Mouse (Mus musculus): ENCODE measurements at regions not wholly inside any gene's neighbourhood (a gene's known extent, or its start where the extent isn't known, plus 50 kb on each side); places are given as distances from the start of the nearest gene placed in this dataset.

DNA sequence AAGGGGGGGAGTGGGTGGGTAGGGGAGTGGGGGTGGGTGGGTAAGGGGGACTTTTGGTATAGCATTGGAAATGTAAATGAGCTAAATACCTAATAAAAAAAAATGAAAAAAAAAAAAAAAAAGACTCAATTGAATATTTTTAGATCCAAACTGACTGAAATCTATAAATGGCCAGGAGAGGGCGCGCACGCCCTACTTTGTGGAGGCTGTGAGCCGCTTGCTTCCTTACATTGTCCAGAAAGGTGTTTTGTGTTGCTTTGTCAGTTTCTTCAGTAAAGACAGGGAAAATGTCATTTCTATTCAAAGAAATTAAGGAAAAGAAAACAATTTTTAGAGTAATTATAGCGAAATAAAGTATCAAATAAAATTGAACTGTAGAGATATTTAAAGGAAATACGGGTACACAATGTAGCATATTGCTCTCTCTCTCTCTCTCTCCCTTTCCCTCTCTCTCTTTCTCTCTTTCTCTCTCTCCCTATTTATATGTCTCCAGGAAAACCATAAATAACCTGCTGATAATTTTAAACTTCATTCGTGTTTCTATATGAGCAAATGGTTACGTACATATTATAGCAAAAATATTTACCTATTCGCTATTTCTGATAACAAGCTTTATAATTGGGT is 933.9 kb downstream of the Gbe1 start:
- Histone ChIP-seq H3K27me3 (ENCODE audit: control insufficient read depth, insufficient read depth, low read length) (no peaks in the 10 kb centered on the region), H3K9ac (ENCODE audit: low read depth, low read length) (no peak overlapping the region), H3K79me2 (ENCODE audit: control insufficient read depth, insufficient read depth, low read length) (no peaks in the 10 kb centered on the region), H3K4me3 (ENCODE audit: insufficient read depth, low read depth, low read length) (no peak overlapping the region), H3K36me3 (ENCODE audit: control insufficient read depth, insufficient read depth, low read length) (no peaks in the 10 kb centered on the region), H3K4me1 (ENCODE audit: control insufficient read depth, insufficient read depth, low read length) (no peaks in the 10 kb centered on the region), H3K27ac (replicated peaks; ENCODE audit: insufficient read depth, low read depth, low read length) (no peak overlapping the region)
- DNase-seq (ENCODE audit: extremely low read depth, low read depth, low spot score): peak; percentile 25
- WGBS: 39% methylated on average over 9 of the region's 9 CpGs
- TF ChIP-seq POLR2A (IDR thresholded peaks at IDR 0.05; ENCODE audit: extremely low read depth, insufficient read depth, low read length) (no peak), CTCF (IDR thresholded peaks at IDR 0.05; ENCODE audit: low read depth, low read length) (peak; percentile 75)

DNA sequence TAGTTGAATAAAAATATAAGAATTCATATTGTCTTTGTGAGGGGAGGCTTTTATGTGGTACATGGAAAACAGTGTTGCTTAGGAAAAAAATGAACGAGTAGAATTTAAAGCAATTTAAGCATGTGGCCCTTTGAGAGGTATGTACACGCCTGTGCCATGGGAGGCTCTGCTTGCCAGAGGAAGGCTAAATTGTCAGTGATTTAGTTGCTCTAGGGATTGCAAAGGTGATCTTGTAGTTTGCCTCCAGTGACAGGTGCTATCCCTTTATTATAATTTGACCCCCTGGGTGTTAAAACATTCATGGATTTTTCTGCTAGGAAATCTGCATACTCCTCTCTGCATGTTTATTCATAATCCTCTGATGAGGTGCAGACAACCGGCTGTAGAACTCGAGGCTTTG is 942.0 kb downstream of the Gbe1 start:
- WGBS: 67% methylated on average over 4 of the region's 4 CpGs
- Histone ChIP-seq H3K4me1 (ENCODE audit: control insufficient read depth, insufficient read depth, low read length) (no peaks in the 10 kb centered on the region), H3K79me2 (ENCODE audit: control insufficient read depth, insufficient read depth, low read length) (no peaks in the 10 kb centered on the region), H3K4me3 (ENCODE audit: insufficient read depth, low read depth, low read length) (no peak overlapping the region), H3K36me3 (ENCODE audit: control insufficient read depth, insufficient read depth, low read length) (no peaks in the 10 kb centered on the region), H3K9ac (ENCODE audit: low read depth, low read length) (no peak overlapping the region), H3K27me3 (ENCODE audit: control insufficient read depth, insufficient read depth, low read length) (no peaks in the 10 kb centered on the region), H3K27ac (replicated peaks; ENCODE audit: insufficient read depth, low read depth, low read length) (no peak overlapping the region)
- TF ChIP-seq CTCF (IDR thresholded peaks at IDR 0.05; ENCODE audit: low read depth, low read length): no peak
- TF ChIP-seq POLR2A (IDR thresholded peaks at IDR 0.05; ENCODE audit: extremely low read depth, insufficient read depth, low read length): no peak
- no peak for DNase-seq (ENCODE audit: extremely low read depth, low read depth, low spot score)

DNA sequence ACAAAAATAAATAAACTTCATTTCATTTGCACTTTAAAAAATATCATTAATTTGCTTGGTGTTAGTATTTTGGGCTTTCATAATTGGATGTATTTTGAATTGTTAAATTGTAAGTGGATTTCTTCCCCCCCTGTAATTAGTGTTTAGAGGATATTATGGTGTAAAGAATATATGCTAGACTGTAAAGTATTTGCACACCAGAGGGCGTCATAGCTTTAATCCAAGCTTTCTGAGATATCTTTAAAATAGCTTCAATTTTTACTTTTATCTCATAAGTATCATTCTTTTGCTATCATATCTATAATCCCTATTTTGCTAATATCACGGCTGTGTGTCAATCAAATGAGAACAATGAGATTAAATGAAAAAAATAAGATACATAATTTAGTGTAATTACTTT is 942.4 kb downstream of the Gbe1 start:
- Histone ChIP-seq H3K27ac (replicated peaks; ENCODE audit: insufficient read depth, low read depth, low read length) (no peak overlapping the region), H3K27me3 (ENCODE audit: control insufficient read depth, insufficient read depth, low read length) (no peaks in the 10 kb centered on the region), H3K4me3 (ENCODE audit: insufficient read depth, low read depth, low read length) (no peak overlapping the region), H3K4me1 (ENCODE audit: control insufficient read depth, insufficient read depth, low read length) (no peaks in the 10 kb centered on the region), H3K79me2 (ENCODE audit: control insufficient read depth, insufficient read depth, low read length) (no peaks in the 10 kb centered on the region), H3K9ac (ENCODE audit: low read depth, low read length) (no peak overlapping the region), H3K36me3 (ENCODE audit: control insufficient read depth, insufficient read depth, low read length) (no peaks in the 10 kb centered on the region)
- no peak for TF ChIP-seq CTCF (IDR thresholded peaks at IDR 0.05; ENCODE audit: low read depth, low read length)
- TF ChIP-seq POLR2A (IDR thresholded peaks at IDR 0.05; ENCODE audit: extremely low read depth, insufficient read depth, low read length): no peak
- WGBS: 67% methylated on average over 2 of the region's 2 CpGs
- DNase-seq (ENCODE audit: extremely low read depth, low read depth, low spot score): no peak

DNA sequence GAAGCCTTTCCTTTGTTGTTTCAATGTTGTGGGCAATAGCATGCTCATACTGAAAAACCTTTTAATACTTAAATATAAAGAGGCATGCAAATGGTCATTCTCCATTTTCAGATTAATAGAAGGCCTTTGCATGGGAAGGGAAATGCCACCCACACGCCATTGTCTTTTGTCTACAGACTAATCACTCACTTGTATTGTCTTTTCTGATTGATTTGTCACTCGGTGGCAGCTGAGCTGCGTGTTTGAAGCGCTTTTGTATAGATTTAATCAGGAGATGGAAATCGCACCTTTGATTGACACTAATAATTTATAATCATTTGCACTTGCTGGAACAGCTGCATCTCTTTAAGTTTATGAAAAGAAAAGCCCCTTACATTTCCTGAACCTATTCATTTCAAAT is 953.4 kb downstream of the Gbe1 start:
- no peak for TF ChIP-seq CTCF (IDR thresholded peaks at IDR 0.05; ENCODE audit: low read depth, low read length)
- TF ChIP-seq POLR2A (IDR thresholded peaks at IDR 0.05; ENCODE audit: extremely low read depth, insufficient read depth, low read length): no peak
- H3K9ac ChIP-seq (ENCODE audit: low read depth, low read length): no peak overlapping the region
- H3K27ac ChIP-seq (replicated peaks; ENCODE audit: insufficient read depth, low read depth, low read length): no peak overlapping the region
- DNase-seq (ENCODE audit: extremely low read depth, low read depth, low spot score): no peak
- no peaks in the 10 kb centered on the region for H3K79me2 ChIP-seq (ENCODE audit: control insufficient read depth, insufficient read depth, low read length)
- no peaks in the 10 kb centered on the region for H3K4me1 ChIP-seq (ENCODE audit: control insufficient read depth, insufficient read depth, low read length)
- no peaks in the 10 kb centered on the region for H3K36me3 ChIP-seq (ENCODE audit: control insufficient read depth, insufficient read depth, low read length)
- 72% methylated on average over 5 of the region's 5 CpGs for WGBS
- no peaks in the 10 kb centered on the region for H3K27me3 ChIP-seq (ENCODE audit: control insufficient read depth, insufficient read depth, low read length)
- no peak overlapping the region for H3K4me3 ChIP-seq (ENCODE audit: insufficient read depth, low read depth, low read length)
